Comparison of ENCODE assay signal across 10 mouse cellular contexts in genomic region chr11:70579710-70580357, GRCm38 (mm10). TPM values are rescaled to one million over a fixed set of nuclear protein-coding genes. Genes with fewer than 3 reads are reported as not detected.
A peak's percentile ranks its signal among the peaks of the same experiment; 100 is the strongest.
DNase-seq lines count a peak whose midpoint lies in the region; ATAC-seq and TF ChIP-seq lines count a peak whose summit lies in the region.
"Had no signal": no experiment of that assay in that cellular context is flagged by ENCODE, and none has a peak within 500 bp of the region (broad histone marks: within the 10 kb centered on the region; RNA-seq: fewer than 3 reads in every experiment).

No protein-coding gene starts in this region.

- H3K9me3 ChIP-seq in lung, postnatal 0 days (ENCODE audit: low read length): no peaks in the 10 kb centered on the region
- H3K9me3 ChIP-seq in intestine, postnatal 0 days (ENCODE audit: control insufficient read depth): no peaks in the 10 kb centered on the region

- H3K4me3 ChIP-seq in lung, postnatal 0 days (ENCODE audit: low read depth, low read length): no peak overlapping the region
- no peak overlapping the region for H3K4me3 ChIP-seq in intestine, postnatal 0 days (ENCODE audit: low read depth, low read length)

- DNase-seq in adrenal gland, postnatal 14 days: peak; percentile 43
- no peak for DNase-seq in adrenal gland, postnatal 10 days
- DNase-seq in lung, postnatal 0 days (ENCODE audit: low spot score): no peak
- no peak for DNase-seq in lung, adult 18-20 months
- peak; percentile 42 for DNase-seq in thymus, postnatal 0 days (ENCODE audit: low spot score)
- no peak for DNase-seq in frontal cortex, postnatal 36 days (ENCODE audit: low spot score in 2 of 2)
- DNase-seq in spleen, postnatal 36 days (ENCODE audit: low spot score in 2 of 2): no peak
- DNase-seq: kidney, postnatal 4 days had no signal

- no peak for TF ChIP-seq CTCF in lung, postnatal 0 days (IDR thresholded peaks at IDR 0.05)
- no peak for TF ChIP-seq CTCF in intestine, postnatal 0 days (IDR thresholded peaks at IDR 0.05; ENCODE audit: low read depth)

- no peaks in the 10 kb centered on the region for H3K36me3 ChIP-seq in lung, postnatal 0 days (ENCODE audit: insufficient read depth, low read length)
- no peaks in the 10 kb centered on the region for H3K36me3 ChIP-seq in intestine, postnatal 0 days (ENCODE audit: control insufficient read depth, insufficient read depth)

- no peak overlapping the region for H3K4me2 ChIP-seq in lung, postnatal 0 days (replicated peaks; ENCODE audit: low read depth, low read length)
- no peak overlapping the region; the same call in 1 of the 2 replicates for H3K4me2 ChIP-seq in intestine, postnatal 0 days (replicated peaks; ENCODE audit: low read depth)

- TF ChIP-seq EP300 in lung, postnatal 0 days (IDR thresholded peaks at IDR 0.05): no peak

- 66% methylated on average over 9 of the region's 9 CpGs for whole genome bisulfite sequencing in lung, postnatal 0 days
- WGBS in intestine, postnatal 0 days: 61% methylated on average over 9 of the region's 9 CpGs

- ATAC-seq in lung, postnatal 0 days: no peak
- no peak for ATAC-seq in intestine, postnatal 0 days

- H3K4me1 ChIP-seq in lung, postnatal 0 days (ENCODE audit: insufficient read depth, low read depth, low read length): peaks cover 27% of the 10 kb centered on the region
- peaks cover 13% of the 10 kb centered on the region for H3K4me1 ChIP-seq in intestine, postnatal 0 days (replicated peaks; ENCODE audit: control insufficient read depth, insufficient read depth, low read length)

- H3K9ac ChIP-seq in lung, postnatal 0 days (replicated peaks; ENCODE audit: low read depth): no peak overlapping the region
- peak overlapping the region; percentile 31; the same call in 1 of the 2 replicates for H3K9ac ChIP-seq in intestine, postnatal 0 days (ENCODE audit: low read depth, low read length)

- H3K27me3 ChIP-seq in lung, postnatal 0 days (replicated peaks; ENCODE audit: insufficient read depth, low read length): no peaks in the 10 kb centered on the region
- no peaks in the 10 kb centered on the region for H3K27me3 ChIP-seq in intestine, postnatal 0 days (replicated peaks; ENCODE audit: control insufficient read depth, insufficient read depth, low read length)

- peak overlapping the region; percentile 51; the same call in 1 of the 2 replicates for H3K27ac ChIP-seq in lung, postnatal 0 days (ENCODE audit: low read length)
- H3K27ac ChIP-seq in intestine, postnatal 0 days (ENCODE audit: low read depth, low read length): peak overlapping the region; percentile 46; the same call in 1 of the 2 replicates

RNA-seq across cellular contexts. Expression of gene Mink1, which starts 17.2 kb away (rescaled TPM):
- 52.5 and 58.5 TPM in 2 replicates for total RNA-seq in adrenal gland, postnatal 14 days (2021)
- 10 to 100 TPM; 49.0 to 55.8 TPM for total RNA-seq in adrenal gland, postnatal 10 days (2021)
- polyA plus RNA-seq in lung, postnatal 0 days (2015; fragmentation: Nextera tagmentation; extraction: Ambion mirVana): 7.4 and 7.6 TPM in 2 replicates
- polyA plus RNA-seq in intestine, postnatal 0 days (2015; fragmentation: Nextera tagmentation; extraction: Ambion mirVana): 5.8 and 6.1 TPM in 2 replicates
- polyA plus RNA-seq in thymus, postnatal 0 days (2015; fragmentation: Nextera tagmentation; extraction: Ambion mirVana): 6.3 and 6.6 TPM in 2 replicates

RNA-seq across cellular contexts. Expression of gene 4930544D05Rik, which starts 35.8 kb away (rescaled TPM):
- not detected in 2 replicates for total RNA-seq in adrenal gland, postnatal 14 days (2021)
- not detected for total RNA-seq in adrenal gland, postnatal 10 days (2021)
- polyA plus RNA-seq in lung, postnatal 0 days (2015; fragmentation: Nextera tagmentation; extraction: Ambion mirVana): not detected in 2 replicates
- not detected in 2 replicates for polyA plus RNA-seq in intestine, postnatal 0 days (2015; fragmentation: Nextera tagmentation; extraction: Ambion mirVana)
- not detected in 2 replicates for polyA plus RNA-seq in thymus, postnatal 0 days (2015; fragmentation: Nextera tagmentation; extraction: Ambion mirVana)
- polyA plus RNA-seq: forebrain, embryonic 11.5 days had no signal

RNA-seq across cellular contexts. Expression of gene Chrne, which starts 39.2 kb away (rescaled TPM):
- total RNA-seq in adrenal gland, postnatal 14 days (2021): not detected in 2 replicates
- 1 to 10 TPM in 1 of 2 experiments, not detected in 1; 1.6 TPM for total RNA-seq in adrenal gland, postnatal 10 days (2021)
- polyA plus RNA-seq in lung, postnatal 0 days (2015; fragmentation: Nextera tagmentation; extraction: Ambion mirVana): not detected in 2 replicates
- 0.12 TPM in 1 of 2 replicates, not detected in the other for polyA plus RNA-seq in intestine, postnatal 0 days (2015; fragmentation: Nextera tagmentation; extraction: Ambion mirVana)
- polyA plus RNA-seq in thymus, postnatal 0 days (2015; fragmentation: Nextera tagmentation; extraction: Ambion mirVana): 0.39 and 1.1 TPM in 2 replicates
- polyA plus RNA-seq: forebrain, embryonic 11.5 days had no signal

RNA-seq across cellular contexts. Expression of gene Pld2, which starts 40.0 kb away (rescaled TPM):
- 8.5 and 10.9 TPM in 2 replicates for total RNA-seq in adrenal gland, postnatal 14 days (2021)
- total RNA-seq in adrenal gland, postnatal 10 days (2021): 10 to 100 TPM in 1 of 2 experiments, 1 to 10 TPM in 1; 9.7 to 13.6 TPM
- 10.8 and 13.5 TPM in 2 replicates for polyA plus RNA-seq in lung, postnatal 0 days (2015; fragmentation: Nextera tagmentation; extraction: Ambion mirVana)
- polyA plus RNA-seq in intestine, postnatal 0 days (2015; fragmentation: Nextera tagmentation; extraction: Ambion mirVana): 5.9 and 6.3 TPM in 2 replicates
- polyA plus RNA-seq in thymus, postnatal 0 days (2015; fragmentation: Nextera tagmentation; extraction: Ambion mirVana): 2.0 and 2.7 TPM in 2 replicates

RNA-seq across cellular contexts. Expression of gene Gm40193, which starts 47.1 kb away (rescaled TPM):
- not detected in 2 replicates for total RNA-seq in adrenal gland, postnatal 14 days (2021)
- total RNA-seq in adrenal gland, postnatal 10 days (2021): not detected
- not detected in 2 replicates for polyA plus RNA-seq in lung, postnatal 0 days (2015; fragmentation: Nextera tagmentation; extraction: Ambion mirVana)
- polyA plus RNA-seq in intestine, postnatal 0 days (2015; fragmentation: Nextera tagmentation; extraction: Ambion mirVana): not detected in 2 replicates
- not detected in 2 replicates for polyA plus RNA-seq in thymus, postnatal 0 days (2015; fragmentation: Nextera tagmentation; extraction: Ambion mirVana)
- polyA plus RNA-seq: forebrain, embryonic 11.5 days had no signal

Comparison
In these comparisons a context has a peak if more than half of its experiments do, and no peak if none do; other contexts are left out.
1. DNase-seq: peak in adrenal gland, postnatal 14 days (single experiment) and thymus, postnatal 0 days (single experiment); none in adrenal gland, postnatal 10 days (single experiment), lung, postnatal 0 days (single experiment), lung, adult 18-20 months (0 of 2), frontal cortex, postnatal 36 days (0 of 2) and spleen, postnatal 36 days (0 of 2).